Mouse (Mus musculus) kidney, adult 18-20 months (tissue): Measurements from ENCODE around the gene Ccdc149.

Source experiments
- DNase-seq: peaks from one replicate; pipeline ENCODE4 v3.0.0; 2021

Ccdc149 gene

DNA sequence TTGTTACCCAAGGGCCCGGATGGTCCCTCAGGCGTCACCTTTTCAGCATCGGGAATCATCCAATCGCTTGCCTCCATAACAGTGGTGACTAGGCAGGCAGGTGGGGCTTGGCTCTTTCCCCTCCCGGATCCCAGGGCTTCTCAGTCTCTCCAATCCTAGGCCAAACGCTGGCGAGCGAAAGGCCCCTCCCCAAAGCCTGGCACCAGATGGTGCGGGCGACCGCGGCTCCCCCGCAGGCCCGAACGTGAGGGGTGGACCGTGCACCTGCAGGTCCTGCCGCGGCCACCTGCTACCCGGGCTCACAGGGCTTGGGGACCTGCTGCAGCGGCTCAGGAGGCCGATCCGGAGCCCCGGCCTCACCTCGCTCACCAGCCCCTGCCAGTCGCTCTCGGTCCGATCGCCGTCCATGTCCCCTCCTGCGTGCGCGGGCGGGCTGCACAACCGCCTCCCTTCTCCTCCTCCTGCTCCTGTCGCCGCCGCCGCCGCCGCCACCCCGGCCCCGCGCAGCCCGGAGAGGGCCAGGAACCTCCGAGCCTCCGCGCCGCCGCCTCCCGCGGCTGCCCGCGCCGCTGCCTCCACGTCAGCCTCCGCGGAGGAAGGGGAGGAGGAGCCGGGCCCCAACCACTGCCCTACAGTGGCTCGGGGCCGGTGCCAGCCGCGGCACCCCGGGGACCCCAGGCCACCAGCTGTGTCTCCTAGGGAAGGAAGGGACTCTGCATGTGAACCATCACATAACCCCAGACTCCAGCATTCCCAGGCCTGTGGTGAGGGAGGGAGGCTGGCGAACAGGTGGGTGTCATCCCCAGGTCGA, at the start of gene Ccdc149:
Gene Ccdc149, minus strand, starts transcription at position 531 of the 811 bp plus-strand sequence.
- peak; percentile 71 for DNase-seq

DNA sequence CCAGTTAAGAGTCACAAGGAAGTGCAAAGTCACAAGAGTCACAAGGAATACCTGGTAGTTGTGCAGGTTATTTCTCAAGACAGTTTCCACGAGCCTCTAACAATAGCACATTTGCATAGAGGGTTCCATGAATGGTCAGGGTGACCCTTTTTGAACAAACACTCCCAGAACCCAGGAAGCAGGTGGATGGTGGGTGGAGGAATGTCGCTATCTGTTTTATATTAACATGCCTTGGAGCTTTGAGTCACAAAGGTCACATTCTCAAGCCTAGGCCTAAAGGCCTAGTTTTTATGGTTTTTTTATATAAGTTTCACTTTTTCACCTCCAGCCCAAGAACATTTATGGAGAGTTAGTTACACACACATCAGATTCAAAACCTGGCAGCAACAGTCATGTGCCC, 48.6 kb upstream of the Ccdc149 start:
- peak; percentile 23 for DNase-seq

GRCm38 (mm10) chr5:52516072-52516476, 44.8 kb upstream of the Ccdc149 start:
- DNase-seq = no peak

- DNase-seq = peak; percentile 78
Observed at GRCm38 (mm10) chr5:52515246-52516021, 44.1 kb upstream of the Ccdc149 start.

DNA sequence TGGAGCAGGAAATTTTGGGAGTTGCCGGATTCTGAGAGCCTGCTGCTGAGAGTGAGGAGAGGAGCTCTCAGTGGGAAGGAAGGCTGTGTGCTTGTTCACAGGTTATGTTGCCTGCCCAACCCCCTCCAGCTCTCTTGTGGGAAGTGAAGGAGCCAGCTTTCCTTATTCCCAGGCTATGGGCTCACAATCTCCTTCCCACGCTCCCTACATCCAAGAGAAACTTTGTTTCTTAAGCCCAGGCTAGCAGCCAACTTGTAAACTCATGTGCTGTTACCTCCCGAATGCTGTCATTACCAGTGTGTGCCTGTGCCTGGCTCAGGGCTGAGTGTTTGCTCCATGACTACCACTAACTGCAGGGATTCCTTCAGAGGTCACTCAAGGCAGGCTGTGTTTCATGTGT, 39.8 kb upstream of the Ccdc149 start:
- no peak for DNase-seq

DNA sequence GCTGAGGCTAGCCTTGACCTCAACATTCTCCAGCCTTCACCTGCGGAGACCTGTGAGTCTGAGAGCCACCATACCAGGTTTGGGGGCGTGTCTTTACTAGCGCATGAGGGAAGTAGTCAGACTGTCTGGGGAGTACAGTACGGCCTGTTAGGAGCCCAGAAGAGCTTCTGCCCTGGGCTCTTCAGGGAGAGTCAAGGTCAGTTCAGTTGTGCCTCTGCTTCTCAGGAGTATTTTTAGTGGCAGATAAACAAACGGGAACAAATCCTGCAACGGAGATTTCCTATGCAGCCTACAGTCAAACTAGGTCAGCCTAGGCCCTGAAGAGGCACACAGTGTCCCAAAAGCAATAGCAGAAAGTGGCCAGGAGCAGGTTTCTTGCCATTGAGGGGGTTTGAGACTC, 38.1 kb upstream of the Ccdc149 start:
- DNase-seq = no peak

GRCm38 (mm10) chr5:52504666-52505065, 33.3 kb upstream of the Ccdc149 start:
- DNase-seq = no peak

- no peak for DNase-seq
Observed at GRCm38 (mm10) chr5:52504148-52504547, 32.8 kb upstream of the Ccdc149 start.

DNA sequence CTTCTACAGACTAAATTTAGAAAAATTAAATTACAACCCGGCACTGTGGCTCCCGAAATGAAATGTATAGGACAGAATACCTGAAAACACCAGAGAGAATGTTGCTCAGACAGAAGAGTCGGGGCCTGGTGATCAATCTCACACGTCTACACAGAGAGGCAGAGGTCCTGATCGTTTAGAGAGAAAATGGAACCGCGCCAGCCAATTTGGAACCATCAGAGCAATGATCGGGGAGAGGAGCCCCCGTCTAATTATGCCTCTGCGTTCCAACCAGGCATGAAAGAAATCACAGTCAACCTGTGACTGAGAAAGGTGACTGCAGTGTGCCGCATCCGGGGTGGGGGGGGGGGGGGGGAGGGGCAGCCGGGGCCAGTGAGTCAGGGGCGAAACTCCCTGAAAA, 24.4 kb upstream of the Ccdc149 start:
- no peak for DNase-seq

GRCm38 (mm10) chr5:52491496-52491895, 20.2 kb upstream of the Ccdc149 start:
- DNase-seq = no peak

DNA sequence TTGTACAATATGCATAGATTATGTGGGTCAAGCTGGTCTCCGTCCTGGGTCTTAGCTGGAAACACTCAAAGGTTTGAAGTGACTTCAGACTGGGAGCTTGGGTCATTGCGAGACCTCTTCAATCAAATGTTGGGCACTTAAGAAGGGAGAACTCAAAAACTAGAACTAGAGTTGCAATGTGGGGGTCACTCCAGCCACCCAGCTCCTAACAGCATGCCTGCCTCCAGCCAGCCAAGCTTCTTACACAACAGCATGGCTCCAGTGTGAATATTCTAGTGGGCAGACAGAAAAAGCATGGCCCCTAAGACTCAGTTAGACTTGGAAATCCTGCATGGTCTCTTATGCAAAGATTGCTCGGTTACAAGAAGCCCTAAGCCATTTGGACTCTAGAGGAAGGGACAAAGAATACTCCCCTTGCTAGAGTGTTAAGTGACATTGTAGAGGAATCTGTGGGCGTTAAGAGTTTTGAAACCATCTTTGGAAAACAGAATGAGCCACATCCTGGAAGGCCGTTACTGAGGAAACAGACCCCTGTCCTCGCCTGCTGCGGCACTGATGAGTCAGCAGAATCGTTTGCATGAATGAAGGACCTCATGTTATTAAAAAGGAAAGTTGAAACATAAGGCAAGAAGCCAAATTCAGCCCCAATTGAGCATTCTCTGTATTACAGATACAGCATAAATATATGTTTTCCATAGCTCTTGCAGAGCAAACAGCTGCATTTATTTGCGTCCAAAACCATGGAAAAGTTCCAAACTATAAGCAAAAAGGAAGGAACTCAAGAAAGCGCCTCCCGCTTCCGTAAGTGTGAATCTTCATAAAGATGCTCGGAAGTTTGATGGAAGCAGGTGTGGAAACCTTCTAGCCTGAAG, 16.5 kb upstream of the Ccdc149 start:
- no peak for DNase-seq

- DNase-seq = peak; percentile 15
Observed at GRCm38 (mm10) chr5:52476826-52477225, 5.5 kb upstream of the Ccdc149 start.

DNA sequence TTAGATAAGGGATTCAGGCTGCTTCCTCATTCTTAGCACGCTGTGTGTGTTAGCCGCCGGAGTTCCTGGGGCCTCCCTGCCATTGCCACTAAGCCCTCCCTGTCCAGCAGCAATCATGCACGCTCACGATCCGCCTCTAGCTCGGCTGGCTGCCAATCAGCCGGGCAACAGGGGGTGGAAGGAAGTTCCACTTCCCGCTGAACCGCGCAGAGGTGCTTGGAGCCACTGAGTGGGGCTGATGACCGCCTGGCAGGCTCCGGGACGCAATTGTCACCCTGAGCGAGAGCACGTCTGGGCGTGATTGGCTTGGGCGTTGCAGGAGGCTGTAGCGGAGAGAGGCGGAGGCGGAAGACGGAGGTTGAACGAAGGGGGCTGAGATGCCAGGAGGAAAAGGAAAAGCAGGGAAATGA, 5.0 kb upstream of the Ccdc149 start:
- DNase-seq = peak; percentile 88

DNA sequence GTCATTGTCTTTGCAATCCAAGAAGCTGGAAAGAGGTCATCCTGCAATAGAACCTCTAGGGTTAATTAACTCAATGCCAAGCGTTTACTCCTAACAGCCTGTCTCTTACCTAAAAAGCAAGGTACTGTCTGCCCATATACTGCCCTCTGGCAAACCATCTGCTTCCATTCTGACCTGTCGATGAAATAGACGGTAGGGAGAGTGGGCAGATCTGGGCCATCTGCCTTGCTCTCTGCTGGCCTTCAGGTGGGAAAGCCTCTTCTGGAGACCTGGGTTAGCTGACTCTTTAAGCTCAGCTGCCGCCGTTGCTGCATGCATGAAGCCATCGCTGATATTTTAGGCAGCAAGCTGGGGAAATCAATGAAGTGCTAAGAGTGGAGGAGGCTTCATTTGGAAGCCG, 2.7 kb upstream of the Ccdc149 start:
- no peak for DNase-seq

- no peak for DNase-seq
Observed at GRCm38 (mm10) chr5:52470551-52470950, 770 bp downstream of the Ccdc149 start.

GRCm38 (mm10) chr5:52467841-52468240, 3.5 kb downstream of the Ccdc149 start:
- no peak for DNase-seq

DNA sequence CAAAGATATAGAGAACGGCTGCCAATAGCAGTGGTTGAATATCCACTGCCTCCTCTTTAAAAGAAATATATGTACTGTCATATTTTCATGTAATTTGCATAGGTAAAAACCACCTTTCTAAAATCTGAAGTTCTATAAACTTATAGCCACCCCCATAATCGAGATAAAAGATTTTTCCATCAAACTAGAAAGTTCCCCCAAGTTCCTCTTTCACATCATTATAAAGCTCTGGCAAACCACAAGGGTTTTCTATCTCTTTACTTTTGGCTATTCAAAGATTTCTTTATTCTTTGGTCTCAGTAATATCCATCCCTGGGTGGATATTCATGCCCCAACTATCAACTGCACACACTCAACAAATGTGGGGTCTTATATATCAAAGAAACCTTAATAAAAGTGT, 8.9 kb downstream of the Ccdc149 start:
- no peak for DNase-seq

GRCm38 (mm10) chr5:52461434-52462124, 9.7 kb downstream of the Ccdc149 start:
- no peak for DNase-seq

DNA sequence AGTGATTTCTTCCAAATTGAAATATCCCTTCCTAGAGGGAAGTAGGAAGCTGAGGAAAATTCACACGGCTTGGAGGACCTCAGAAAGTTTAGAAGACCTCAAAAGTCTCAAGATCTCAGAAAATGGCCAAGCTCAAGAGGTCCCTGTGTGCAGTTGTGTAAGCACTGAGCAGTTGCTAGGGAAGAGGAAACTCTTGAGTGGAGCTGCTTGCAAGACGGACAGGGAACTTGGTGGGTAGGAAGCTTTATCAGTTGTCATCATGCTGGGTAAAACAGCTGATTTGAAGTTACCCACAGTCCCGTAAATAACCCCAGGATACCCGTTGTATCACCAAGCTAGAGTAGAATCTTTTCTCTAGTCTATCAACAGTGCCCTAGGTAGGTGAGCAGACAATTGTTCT, 12.0 kb downstream of the Ccdc149 start:
- DNase-seq = no peak

- no peak for DNase-seq
Observed at GRCm38 (mm10) chr5:52457154-52457553, 14.2 kb downstream of the Ccdc149 start.

- DNase-seq = peak; percentile 24
Observed at GRCm38 (mm10) chr5:52450821-52451220, 20.5 kb downstream of the Ccdc149 start.

- no peak for DNase-seq
Observed at GRCm38 (mm10) chr5:52449187-52449586, 22.1 kb downstream of the Ccdc149 start.

GRCm38 (mm10) chr5:52440278-52440677, 31.0 kb downstream of the Ccdc149 start:
- DNase-seq = no peak
